Mouse (Mus musculus): ENCODE measurements at regions not wholly inside any gene's neighbourhood (a gene's known extent, or its start where the extent isn't known, plus 50 kb on each side); places are given as distances from the start of the nearest gene placed in this dataset.

DNA sequence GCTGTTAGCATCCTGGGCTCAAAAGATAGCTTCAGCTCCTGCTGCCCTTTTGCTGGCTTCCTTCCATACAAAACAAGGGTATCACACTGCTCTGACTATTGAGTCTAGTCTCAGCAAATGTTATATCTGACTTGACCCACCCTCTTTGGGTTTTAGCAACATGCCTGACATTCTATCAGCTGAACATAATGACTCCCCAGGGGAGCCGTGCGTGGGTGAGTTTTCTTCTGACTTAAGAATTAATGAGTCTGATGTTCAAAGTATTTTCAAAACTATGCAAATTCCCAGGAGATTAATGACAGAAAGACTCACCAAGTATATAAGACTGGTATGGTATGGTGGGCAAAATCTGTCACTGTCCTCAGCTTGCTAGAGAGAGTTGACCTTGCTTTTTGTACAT lies 159.0 kb downstream of the Pmp22 start:
- no peak for DNase-seq (ENCODE audit: low spot score in 2 of 2)

- no peak for DNase-seq (ENCODE audit: low spot score in 2 of 2)
These were observed 161.8 kb downstream of the Pmp22 start for GRCm38 (mm10) chr11:63290618-63291017.

- no peak for DNase-seq (ENCODE audit: low spot score in 2 of 2)
These were observed 164.7 kb downstream of the Pmp22 start for GRCm38 (mm10) chr11:63293485-63293884.

DNA sequence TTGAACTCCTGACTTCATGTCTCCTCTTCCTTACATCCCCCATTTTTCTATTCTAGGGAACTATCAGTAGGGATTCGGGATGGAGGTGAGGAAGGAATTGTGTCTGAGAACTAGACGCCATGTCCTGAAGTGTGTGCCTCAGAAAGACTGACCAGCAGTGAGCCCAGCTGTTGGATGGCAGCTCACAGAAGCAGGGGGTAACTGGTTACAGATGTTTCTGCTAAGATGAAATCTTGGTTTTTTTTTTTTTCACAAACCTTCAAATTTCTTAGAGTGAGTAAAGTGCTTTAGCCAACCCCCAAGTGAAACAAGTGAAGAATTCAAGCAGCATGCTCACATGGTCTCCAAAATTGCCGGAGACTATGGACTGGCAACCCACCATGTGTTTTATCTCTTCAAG lies 165.7 kb downstream of the Pmp22 start:
- DNase-seq (ENCODE audit: low spot score in 2 of 2): no peak

GRCm38 (mm10) chr11:63296476-63296875 lies 167.7 kb downstream of the Pmp22 start:
- DNase-seq (ENCODE audit: low spot score in 2 of 2): no peak

GRCm38 (mm10) chr11:63299712-63300581 lies 171.2 kb downstream of the Pmp22 start:
- no peak for DNase-seq (ENCODE audit: low spot score in 2 of 2)

GRCm38 (mm10) chr11:63325166-63325565 lies 196.4 kb downstream of the Pmp22 start:
- DNase-seq (ENCODE audit: low spot score in 2 of 2): no peak

DNA sequence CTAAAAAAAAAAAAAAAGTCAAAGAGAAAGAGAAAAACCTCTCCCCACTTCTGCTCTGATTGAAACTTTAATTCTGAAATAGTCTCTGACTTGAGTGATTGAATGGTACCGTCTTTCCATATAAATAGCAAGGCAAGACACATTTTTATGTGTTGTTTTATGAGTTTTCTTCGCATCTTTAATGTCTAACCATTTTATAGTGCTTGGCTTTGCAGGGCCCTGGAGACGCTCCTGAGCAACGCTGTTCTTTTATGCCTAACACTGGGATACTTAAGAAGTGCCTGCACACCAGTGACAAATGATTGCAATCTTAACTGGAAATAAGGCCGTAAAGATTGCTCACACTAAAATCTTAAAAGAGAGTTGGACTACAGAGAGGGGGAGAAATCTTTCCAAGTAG lies 198.1 kb downstream of the Pmp22 start:
- no peak for DNase-seq (ENCODE audit: low spot score in 2 of 2)

GRCm38 (mm10) chr11:63337503-63337902 lies 208.7 kb downstream of the Pmp22 start:
- DNase-seq (ENCODE audit: low spot score in 2 of 2): no peak

DNA sequence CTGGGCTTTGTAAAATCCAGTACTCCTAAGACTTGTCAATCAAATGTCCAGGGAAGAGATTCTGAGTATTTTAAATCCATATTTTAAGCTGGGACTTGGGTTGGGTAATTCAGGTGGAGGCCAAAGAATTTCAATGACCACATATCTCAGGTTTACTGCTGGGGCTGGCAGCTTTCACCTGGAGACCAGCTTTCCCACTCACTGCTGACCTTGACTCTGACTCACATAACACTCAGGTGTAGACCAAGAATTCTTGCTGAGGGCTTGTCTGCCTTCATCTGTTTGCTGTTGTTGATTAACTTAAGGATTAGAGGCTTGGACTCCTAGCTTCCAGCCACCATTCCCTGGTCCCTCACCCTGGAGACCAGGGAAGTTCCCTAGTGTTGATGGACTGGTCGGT lies 209.5 kb downstream of the Pmp22 start:
- no peak for DNase-seq (ENCODE audit: low spot score in 2 of 2)

- DNase-seq (ENCODE audit: low spot score in 2 of 2): no peak
These were observed 216.9 kb downstream of the Pmp22 start for GRCm38 (mm10) chr11:63345653-63346052.

DNA sequence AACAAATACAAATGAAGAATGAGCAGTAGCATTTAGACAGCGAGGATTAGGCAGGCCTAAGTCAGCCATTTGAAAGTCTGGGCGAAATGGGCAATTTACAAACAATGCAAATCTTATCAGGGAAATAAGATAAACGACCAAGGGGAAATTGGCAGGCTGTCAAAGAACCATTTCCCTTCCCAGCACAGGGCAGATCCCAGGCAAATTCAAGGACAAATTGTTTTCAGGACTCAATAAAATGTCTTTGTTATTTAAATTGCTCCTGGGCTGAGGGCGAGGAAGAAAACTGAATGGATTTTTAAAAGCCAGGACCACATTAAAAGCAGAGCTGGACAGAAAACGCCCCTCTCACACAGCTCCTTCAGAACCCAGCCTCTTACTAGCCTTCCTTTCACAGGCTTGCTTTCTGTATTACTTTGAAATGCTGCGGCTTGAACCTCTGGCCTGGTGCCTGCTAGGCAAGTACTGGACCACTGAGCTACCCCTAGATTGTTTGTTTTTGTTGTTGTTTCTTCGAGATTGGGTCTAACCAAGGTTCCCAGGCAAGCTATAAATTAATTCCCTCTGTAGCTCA lies 221.4 kb downstream of the Pmp22 start:
- no peak for DNase-seq (ENCODE audit: low spot score in 2 of 2)

DNA sequence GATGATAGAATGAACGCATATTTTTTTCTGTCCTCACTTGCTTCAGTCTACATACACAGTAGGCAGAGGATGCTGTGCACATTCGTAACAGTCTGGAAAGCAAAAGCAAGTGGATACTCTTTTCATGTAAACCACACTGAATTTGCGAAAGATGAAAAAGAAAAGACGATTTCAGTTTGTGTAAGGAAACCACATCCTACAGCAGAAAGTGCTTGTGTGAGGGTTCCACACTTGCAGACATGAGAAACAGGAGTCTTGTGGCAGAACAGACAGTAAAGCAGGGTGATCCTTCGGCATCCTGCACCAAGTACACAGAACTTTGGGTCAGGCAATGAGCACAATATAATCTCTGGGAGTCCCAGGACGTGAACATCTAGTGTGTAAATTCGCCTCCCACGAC lies 223.2 kb downstream of the Pmp22 start:
- no peak for DNase-seq (ENCODE audit: low spot score in 2 of 2)

DNA sequence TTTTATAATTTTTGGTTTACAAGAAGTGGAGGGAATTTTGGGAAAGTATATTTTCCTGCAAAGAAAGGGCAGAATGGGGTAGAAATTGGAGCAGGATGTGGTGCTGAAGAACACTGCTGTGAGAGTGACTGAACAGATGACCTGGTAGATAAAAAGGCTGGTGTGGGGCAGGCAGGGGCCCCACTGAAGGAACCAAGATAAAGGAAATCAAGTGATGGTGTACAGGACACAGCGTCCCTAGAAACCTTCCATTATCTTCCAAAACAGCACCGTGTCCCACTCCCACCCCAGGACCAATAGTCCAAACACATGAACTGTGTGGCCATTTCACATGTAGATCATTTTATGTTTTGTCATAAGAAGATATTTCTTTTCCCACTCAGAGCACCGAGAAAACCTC lies 224.2 kb downstream of the Pmp22 start:
- DNase-seq (ENCODE audit: low spot score in 2 of 2): no peak

DNA sequence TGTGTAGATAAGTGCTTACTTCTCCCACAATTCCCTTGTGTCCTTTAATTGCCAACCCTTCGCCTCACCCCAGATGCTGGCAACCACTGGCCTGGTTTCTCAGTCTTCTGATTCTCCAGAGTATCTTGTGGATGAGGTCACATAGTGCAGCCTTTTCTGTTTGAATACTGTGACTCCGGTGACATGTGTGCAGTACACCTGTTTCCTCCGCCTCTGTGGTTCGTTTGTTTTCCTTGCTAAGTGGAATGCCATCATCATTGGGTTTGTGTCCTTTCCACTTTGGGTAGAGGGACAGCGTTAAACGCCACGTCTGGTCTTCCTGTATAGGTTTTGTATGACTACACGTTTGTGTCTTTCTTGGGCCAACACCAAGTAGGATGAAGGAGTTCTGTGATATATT lies 224.9 kb downstream of the Pmp22 start:
- DNase-seq (ENCODE audit: low spot score in 2 of 2): no peak

DNA sequence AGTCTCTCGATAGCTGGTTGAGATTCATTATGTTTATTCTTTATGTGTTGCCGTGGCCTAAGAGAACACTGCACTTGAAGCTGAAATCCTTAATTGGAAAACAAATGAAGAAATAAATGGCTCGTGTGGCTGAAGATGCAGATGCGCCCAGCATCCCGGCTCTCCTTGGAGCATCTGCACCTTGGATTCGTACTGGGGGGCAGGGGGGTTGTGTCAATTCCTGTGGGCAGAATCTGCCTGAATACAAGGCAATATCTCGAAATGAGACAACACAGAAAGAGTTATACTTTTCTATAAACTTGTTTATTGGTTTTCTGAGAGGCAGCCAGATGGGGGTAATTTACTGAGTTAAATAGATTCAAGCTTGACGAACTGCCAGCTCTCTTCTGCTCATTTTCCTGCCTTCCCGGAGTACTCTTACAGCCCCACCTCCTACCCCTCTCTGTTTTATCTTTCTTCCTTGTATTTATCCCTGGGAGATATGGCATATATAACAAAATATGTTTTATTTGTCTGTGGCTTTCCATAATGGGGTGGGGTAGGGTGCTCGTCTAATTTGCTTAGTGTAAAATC lies 229.1 kb downstream of the Pmp22 start:
- DNase-seq (ENCODE audit: low spot score in 2 of 2): no peak

- no peak for DNase-seq (ENCODE audit: low spot score in 2 of 2)
These were observed 239.0 kb downstream of the Pmp22 start for GRCm38 (mm10) chr11:63367756-63368265.

DNA sequence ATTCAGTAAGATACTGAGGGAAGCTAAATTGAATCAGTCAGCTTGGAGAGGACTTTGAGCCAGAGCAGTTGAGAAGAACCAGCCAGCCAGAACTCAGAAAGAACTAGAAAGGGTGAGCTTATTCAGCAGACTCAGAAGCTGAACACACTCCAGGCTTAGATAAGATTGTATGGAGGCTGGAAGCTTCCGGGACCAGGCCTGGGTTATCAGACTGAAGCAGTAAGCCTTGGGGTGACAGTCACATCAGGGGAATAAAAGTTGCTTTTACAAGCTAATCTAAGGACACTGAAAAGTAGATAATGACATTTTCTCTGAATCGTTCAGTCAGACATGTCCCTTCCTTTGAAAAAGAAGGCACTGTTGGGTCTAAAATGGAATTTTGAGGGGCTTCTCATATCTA lies 240.7 kb downstream of the Pmp22 start:
- no peak for DNase-seq (ENCODE audit: low spot score in 2 of 2)

GRCm38 (mm10) chr11:63376311-63376710 lies 247.5 kb downstream of the Pmp22 start:
- DNase-seq (ENCODE audit: low spot score in 2 of 2): no peak

DNA sequence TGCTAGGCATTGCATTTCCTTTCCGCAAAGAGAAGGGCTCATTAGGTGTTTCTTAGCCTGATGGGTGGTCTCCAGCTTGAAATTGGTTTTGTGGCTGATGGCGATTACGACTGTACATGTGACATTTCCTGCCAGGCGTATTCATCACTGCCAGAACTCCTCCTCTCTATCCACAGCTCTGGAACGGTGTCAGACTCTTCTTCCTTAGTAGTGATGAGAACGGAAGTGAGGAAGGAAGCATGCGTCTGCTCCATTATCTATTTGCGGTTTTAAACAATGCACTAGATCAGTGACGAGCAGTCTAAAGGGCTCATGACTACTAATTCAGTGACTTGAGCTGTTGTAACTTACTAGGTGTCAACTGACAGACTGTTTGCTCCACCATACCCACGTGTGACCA lies 248.2 kb downstream of the Pmp22 start:
- no peak for DNase-seq (ENCODE audit: low spot score in 2 of 2)

DNA sequence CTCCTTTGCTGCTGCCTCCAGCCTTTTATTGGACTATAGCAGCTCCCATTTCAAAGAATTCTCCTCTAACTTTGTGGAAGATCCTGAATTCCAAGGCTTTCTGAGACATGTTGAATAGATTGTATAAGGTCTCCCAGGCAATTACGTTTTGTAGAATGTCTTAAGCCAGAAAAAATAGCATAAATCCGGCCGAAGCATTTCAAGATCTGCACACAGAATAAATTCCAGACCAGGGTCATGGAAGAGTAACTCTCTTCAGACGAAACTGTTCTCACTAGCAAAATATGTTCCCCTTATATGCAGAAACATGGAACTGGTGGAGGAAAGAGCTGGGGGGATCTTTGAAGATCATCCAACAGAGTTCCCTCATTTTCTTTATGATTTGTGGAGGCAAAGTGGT lies 259.5 kb downstream of the Pmp22 start:
- no peak for DNase-seq (ENCODE audit: low spot score in 2 of 2)

GRCm38 (mm10) chr11:63391478-63391877 lies 262.7 kb downstream of the Pmp22 start:
- no peak for DNase-seq (ENCODE audit: low spot score in 2 of 2)

DNA sequence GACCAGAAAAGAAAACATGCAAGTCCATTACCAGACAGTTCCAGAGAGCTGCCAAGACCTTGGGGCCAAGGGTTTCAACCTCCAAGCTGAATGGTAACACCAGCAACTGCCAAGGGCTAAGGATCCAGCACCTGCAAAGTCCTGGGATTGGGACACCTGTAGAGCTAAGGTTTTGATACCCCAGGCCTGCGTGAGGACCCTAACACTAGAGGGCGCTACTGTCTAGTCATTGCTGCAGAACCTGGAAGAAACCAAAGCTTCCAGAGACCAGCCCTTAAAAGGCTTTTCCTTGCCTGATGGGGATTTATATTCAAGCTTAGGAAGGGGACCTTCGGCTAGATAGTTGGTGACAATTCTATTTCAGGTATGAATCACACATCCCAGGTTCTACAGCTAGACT lies 263.6 kb downstream of the Pmp22 start:
- DNase-seq (ENCODE audit: low spot score in 2 of 2): no peak

Measured in spleen, postnatal 10 days (tissue).